Mouse (Mus musculus): ENCODE results near the gene Grik3. TPM values are rescaled to one million over a fixed set of nuclear protein-coding genes. Genes with fewer than 3 reads are reported as not detected.

Gene Grik3
- total RNA-seq, 1 experiment from 2014 or later, result not detected

- no peak for ATAC-seq (replicated peaks; ENCODE audit: low read depth, poor library complexity, severe bottlenecking)
These were observed 47.9 kb downstream of the Grik3 start for GRCm38 (mm10) chr4:125538301-125538965.

GRCm38 (mm10) chr4:125539617-125540016 lies 49.1 kb downstream of the Grik3 start:
- ATAC-seq (replicated peaks; ENCODE audit: low read depth, poor library complexity, severe bottlenecking), result no peak

DNA sequence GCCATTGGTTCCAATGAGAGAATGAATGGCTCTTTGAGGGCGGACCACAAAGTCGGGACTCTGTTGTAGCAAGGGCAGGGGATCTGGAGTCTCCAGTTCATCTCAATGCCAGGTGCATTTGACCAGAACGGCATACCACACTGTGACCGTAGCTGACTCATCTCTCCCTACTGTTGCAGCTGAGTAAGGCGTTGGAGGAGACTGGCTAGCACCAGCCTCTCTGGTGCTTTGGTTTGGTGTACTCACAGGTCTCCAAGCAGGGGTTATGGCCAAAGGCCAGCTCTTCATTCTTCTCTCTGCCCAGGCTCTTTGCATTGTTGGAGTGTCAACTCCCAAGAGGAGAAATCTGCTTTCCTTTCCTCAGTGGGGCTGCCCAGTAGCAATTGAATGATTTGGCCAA lies 52.7 kb downstream of the Grik3 start:
- ATAC-seq (replicated peaks; ENCODE audit: low read depth, poor library complexity, severe bottlenecking), result no peak

GRCm38 (mm10) chr4:125544947-125545767 lies 54.7 kb downstream of the Grik3 start:
- ATAC-seq (replicated peaks; ENCODE audit: low read depth, poor library complexity, severe bottlenecking), result no peak

DNA sequence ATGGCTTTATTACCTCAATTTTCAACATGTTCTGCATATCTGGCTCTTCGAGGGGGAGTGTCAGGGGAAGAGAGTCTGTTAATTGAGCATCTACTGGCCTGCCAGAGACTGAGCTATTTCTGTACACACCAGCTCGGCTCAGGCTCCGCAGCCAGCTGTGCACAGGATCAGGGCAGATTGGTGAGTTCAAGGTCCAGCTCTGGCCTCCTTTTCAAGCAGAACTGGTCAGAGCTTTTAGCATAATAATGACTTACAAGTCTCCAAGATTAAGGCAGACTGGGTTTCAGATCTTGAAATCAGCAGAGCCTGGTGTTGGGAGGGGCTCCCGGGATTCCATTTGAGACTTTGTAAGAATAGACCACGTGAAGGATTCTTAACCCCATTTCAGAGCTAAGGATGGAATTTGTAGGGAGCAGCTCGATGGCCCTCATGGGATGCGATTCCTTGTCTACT lies 55.3 kb downstream of the Grik3 start:
- ATAC-seq (replicated peaks; ENCODE audit: low read depth, poor library complexity, severe bottlenecking), result no peak

DNA sequence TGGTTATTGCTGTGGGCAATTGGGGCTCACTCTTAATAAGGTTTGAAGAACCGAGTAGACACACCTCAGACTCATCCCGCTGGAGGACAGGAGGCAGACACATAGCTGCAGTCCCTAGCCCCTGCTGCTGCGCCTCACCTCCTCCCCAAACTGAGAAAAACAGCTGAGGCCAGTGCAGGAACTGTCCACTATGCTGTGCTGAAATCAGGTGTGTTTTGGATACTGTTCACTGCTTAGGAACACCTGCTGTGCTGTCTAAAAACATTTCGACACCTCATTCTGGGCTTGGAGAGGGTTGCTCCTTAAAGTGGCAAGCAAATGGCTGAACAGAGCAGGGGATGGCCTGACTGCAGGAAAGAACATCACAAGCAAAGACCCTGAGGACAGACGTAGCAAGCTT lies 57.7 kb downstream of the Grik3 start:
- ATAC-seq (replicated peaks; ENCODE audit: low read depth, poor library complexity, severe bottlenecking), result no peak

- ATAC-seq (replicated peaks; ENCODE audit: low read depth, poor library complexity, severe bottlenecking), result no peak
These were observed 63.3 kb downstream of the Grik3 start for GRCm38 (mm10) chr4:125553754-125554153.

- ATAC-seq (replicated peaks; ENCODE audit: low read depth, poor library complexity, severe bottlenecking), result no peak
These were observed 66.2 kb downstream of the Grik3 start for GRCm38 (mm10) chr4:125556405-125557308.

- no peak for ATAC-seq (replicated peaks; ENCODE audit: low read depth, poor library complexity, severe bottlenecking)
These were observed 69.1 kb downstream of the Grik3 start for GRCm38 (mm10) chr4:125559564-125559963.

DNA sequence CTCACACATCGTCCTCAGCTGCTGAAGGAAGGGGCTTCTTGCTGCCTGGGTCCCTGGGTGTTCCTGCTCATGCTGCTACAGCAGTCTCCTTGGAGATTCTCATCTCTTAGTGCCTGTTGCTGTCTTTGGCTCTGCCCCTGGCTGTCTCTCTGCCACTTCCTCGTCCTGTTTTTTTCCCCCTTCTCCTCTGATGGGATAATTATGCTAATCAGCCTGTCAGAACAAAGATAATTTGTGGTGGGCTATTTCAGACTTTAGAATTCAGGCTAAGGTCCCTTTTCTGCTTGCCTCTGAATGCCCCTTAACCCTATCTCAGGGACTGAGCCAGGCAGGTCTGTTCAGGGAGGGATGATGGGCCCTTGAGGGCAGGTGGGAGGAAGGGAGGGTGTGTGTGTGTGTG lies 70.3 kb downstream of the Grik3 start:
- no peak for ATAC-seq (replicated peaks; ENCODE audit: low read depth, poor library complexity, severe bottlenecking)

DNA sequence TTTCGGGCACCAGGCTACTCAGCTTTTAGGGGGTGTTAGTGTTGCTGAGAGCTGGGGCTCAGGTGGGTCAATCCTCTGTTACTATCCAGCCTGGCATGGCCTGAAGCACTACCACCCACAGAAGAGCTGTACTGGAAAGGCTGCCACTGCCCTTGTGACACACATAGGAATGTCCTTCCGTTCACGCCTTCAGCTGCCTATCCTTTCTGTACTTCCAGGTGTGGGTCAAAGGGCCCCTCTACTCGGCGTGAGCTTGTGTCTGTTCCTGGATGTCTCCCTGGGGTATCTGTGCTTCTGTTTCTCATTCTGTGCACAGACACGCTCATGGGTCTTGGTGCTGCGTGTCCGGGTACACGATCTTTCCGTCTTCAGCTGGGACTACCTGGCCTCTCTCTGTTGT lies 73.1 kb downstream of the Grik3 start:
- ATAC-seq (replicated peaks; ENCODE audit: low read depth, poor library complexity, severe bottlenecking), result no peak

- ATAC-seq (replicated peaks; ENCODE audit: low read depth, poor library complexity, severe bottlenecking), result no peak
These were observed 73.7 kb downstream of the Grik3 start for GRCm38 (mm10) chr4:125564008-125564710.

DNA sequence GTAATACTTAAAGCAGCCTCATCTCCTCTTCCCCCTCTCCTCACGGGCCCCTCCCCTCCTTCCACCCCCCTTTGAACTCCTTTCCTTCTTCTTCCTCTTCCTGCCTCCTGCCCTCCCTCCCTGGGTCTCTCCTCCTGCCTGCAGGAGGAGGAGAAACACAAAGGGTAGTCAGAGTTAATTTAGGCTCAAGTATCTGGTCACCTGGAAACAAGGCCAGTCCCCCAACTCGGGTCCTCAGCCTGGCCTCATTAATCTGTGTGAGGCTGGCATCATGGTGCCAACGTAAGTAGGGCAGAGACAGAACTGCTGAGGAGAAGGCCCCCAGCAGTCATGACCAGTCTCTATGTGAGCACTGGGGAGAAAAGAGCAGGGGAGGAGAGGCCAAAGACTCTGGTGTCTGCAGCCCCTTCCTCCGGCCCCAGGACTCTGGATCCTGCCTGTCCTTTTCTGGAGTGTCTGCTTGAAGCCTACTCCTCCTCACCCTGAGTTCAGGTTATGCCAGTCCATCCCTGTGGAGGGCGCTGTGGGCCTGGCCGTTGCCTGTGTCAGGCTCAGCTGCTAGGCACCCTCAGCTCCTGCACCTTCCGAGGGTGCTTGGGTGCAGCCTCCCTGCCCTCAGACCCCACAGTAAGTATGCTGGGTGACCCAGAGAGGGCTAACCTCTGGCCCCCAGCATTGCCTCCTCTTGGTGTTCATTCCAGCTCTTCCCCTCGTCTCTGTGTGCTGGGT lies 75.4 kb downstream of the Grik3 start:
- ATAC-seq (replicated peaks; ENCODE audit: low read depth, poor library complexity, severe bottlenecking), result no peak

DNA sequence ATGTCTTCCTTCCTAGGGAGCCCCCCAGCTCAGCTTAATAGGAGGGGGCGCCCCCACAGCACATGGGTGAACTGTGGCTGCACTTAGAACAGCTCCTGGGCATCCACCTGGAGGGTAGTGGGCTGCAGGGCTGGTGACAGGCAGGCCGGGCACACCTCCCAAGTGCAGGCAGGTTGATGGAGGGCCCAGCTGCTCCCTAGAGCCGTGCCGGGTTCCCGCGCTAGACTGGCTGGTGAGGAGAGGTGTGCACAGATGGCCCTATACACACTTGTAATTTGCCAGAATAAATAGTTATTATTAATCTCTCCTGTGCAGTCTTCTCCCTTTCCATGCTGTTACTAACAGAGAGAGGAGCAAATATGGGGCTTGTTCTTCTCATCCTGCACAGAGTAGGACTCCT lies 77.7 kb downstream of the Grik3 start:
- no peak for ATAC-seq (replicated peaks; ENCODE audit: low read depth, poor library complexity, severe bottlenecking)

- no peak for ATAC-seq (replicated peaks; ENCODE audit: low read depth, poor library complexity, severe bottlenecking)
These were observed 81.3 kb downstream of the Grik3 start for GRCm38 (mm10) chr4:125571651-125572311.

- no peak for ATAC-seq (replicated peaks; ENCODE audit: low read depth, poor library complexity, severe bottlenecking)
These were observed 81.8 kb downstream of the Grik3 start for GRCm38 (mm10) chr4:125572312-125572663.

- no peak for ATAC-seq (replicated peaks; ENCODE audit: low read depth, poor library complexity, severe bottlenecking)
These were observed 82.5 kb downstream of the Grik3 start for GRCm38 (mm10) chr4:125573000-125573399.

DNA sequence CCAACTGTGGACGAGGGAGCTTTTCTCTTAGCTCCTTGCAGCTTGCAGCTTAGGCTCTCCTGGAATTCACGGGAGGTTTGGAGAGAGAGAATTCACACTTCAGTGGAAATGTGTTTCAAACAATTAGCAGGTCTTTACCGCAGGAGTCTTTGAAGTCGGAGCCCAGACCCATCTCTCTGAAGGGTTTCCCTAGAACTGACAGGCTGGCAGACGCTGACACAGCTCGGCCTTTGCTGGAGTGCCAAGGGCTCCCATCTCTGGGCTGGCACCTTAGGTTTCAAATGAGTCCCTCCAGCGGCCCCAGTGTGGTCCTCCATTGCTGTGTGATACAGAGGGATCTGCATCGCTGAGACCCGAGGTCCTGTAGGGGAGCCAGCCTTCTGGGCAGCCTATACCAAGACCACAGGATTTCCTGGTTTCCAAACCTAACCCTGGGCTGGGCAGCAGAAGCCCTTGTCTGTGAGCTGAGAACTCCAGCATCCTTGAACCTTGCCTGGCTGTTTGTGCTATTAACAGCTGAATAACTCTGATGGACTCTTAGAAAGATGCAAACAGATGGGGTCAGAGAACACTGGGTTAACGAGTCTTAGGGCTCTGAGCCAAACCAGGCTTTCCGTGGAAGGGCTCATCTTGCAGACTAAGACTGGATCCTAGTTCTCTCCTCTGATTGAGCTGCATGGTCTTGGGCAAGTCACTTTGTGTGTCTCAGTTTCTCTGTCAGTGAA lies 83.6 kb downstream of the Grik3 start:
- ATAC-seq (replicated peaks; ENCODE audit: low read depth, poor library complexity, severe bottlenecking), result no peak
